Mouse (Mus musculus): ENCODE measurements around the gene Gm4763.
"Not testable (repeated sequence)": the region's sequence is repeated elsewhere in the genome, so short reads cannot be mapped to it uniquely, and the experiment has no call there.

Gene Gm4763

GRCm38 (mm10) chr7:24726808-24727207 is at the start of gene Gm4763:
TSS of gene Gm4763 (minus strand) at chr7:24726908.
- DNase-seq: not testable (repeated sequence)

DNA sequence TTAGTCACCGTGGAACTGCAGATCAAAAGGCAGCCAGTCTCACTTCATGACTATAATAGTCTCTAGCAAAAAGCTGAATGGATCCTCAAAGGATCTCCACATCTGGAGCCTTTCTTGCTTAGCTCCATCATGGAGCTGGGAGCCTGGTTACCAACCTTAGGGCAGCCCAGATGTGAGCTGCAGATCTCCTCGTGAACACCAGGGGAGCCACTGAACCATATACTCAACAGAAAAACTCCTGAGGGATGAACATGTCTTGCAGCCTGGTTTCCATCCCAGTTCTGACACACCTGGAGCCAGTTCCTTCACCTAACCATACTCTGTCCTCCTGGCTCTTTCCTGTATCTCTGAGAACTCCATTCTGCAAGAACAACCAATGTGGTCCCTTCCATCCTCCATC is 49.4 kb upstream of the Gm4763 start:
- no peak for DNase-seq

- DNase-seq: no peak
These were observed 47.3 kb upstream of the Gm4763 start for GRCm38 (mm10) chr7:24773942-24774535.

GRCm38 (mm10) chr7:24771361-24771760 is 44.7 kb upstream of the Gm4763 start:
- no peak for DNase-seq

- no peak for DNase-seq
These were observed 35.9 kb upstream of the Gm4763 start for GRCm38 (mm10) chr7:24762574-24762973.

- DNase-seq: no peak
These were observed 34.5 kb upstream of the Gm4763 start for GRCm38 (mm10) chr7:24761161-24761560.

DNA sequence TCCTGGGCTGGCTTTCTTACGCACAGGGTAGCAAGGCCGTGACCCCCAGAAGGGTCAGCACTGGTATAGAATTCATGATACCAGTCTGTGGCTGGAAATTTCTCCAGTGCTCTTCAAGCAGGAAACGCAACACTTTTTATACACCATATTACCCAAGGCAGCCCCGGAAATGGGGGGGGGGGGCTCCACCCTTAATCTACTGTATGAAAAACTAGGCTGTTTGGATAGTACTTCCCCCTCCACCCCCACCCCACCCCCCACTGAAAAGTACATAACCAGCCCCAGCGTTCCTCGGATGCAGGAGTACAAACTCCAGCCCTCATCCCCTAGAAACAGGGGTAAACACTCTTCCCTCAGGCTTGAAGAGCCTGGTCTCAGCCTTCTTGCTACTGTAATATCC is 33.5 kb upstream of the Gm4763 start, which contains the start of gene Cd177:
Gene Cd177, minus strand, starts transcription at position 101 of the 400 bp plus-strand sequence.
- no peak for DNase-seq

DNA sequence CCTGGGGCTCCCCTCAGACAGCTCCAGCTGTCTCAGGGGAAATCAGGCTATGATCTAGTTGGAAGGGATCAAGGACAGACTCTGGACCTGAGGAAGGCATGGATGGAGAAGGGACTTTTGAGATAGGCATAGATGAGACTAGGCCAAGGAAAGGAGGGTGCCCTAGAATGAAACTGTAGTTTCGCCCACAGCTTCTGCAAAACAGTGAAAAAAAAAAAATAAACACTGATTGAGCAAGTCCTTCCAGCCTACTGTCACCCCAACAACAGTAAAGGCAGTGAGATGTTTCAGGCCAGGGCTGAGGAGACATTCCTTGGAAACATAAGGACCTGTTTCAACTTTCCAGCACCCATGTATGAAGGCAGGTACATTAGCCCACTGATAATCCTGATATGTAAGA is 31.8 kb upstream of the Gm4763 start:
- DNase-seq: no peak

GRCm38 (mm10) chr7:24753476-24753875 is 26.8 kb upstream of the Gm4763 start:
- no peak for DNase-seq

DNA sequence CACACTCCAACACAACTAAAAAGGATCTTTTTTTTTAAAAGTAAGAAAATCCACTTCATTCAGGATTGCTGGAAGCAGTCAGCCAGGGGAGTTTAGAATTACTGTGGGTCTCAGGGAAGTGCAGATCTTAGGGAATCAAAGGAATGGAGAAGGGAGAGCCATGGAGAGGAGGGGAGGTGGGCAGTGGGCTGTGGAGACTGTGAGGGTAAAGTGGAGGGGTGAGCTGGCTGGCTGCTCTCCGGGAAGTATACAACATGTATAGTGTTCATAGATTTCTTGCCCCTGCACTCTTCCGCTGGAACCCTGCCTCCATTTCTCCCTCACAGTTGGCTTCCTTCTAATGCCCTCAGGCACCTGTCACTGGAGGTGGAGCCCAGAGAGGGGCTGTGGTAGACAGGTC is 24.9 kb upstream of the Gm4763 start:
- DNase-seq: no peak

DNA sequence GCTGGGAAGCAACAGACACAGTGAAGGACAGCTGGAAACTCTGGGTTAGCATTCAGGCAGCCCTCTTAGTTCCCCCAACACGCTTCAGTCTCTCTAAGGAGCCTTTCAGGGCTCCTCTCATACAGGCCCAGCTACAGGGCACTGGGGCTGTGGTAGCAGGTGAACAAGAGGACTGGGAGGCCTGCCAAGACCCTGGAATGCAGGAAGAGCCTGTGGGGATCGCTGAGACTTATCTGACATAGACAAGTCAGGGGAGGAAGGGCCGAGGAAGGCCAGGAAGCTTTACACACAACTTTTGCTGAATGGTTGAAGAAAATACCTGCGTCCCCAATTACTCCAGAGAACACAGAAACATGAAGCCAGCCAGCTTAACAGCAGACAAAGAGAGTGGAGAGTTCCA is 24.0 kb upstream of the Gm4763 start:
- no peak for DNase-seq

DNA sequence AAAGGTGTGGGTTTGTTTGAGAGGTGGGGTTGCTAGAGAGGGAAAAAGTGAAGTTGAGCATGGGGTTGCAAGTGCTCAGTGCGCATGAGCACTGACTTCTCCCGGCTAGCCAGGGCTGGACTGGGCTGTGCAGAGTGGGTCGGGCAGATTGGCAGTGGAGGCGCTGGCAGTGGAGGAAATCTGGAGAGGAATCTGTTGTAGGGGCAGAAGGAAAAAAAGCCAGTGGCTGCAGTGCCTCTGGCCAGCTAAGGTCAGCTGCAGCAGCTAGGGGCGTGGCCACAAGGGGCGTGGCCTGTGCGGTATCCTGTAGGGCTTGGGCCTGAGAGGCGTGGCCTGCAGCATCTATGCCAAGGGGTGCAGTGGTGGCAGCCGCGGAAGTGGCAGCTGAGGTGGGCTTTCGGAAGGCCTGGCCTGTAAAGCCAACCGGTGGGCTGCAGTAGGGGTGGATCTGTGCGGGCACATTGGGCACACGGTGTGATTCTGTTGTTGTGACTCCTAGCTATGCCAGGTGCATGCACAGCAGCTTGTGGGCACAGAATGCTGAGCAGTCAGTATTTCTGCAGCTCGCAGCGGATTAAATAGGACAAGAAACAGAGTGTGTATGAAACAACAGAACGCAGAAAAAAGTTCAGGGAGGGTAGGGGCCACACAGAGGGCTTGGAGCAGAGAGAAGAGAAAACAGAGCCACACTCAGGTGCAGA is 9.4 kb upstream of the Gm4763 start:
- DNase-seq: peak; percentile 29

DNA sequence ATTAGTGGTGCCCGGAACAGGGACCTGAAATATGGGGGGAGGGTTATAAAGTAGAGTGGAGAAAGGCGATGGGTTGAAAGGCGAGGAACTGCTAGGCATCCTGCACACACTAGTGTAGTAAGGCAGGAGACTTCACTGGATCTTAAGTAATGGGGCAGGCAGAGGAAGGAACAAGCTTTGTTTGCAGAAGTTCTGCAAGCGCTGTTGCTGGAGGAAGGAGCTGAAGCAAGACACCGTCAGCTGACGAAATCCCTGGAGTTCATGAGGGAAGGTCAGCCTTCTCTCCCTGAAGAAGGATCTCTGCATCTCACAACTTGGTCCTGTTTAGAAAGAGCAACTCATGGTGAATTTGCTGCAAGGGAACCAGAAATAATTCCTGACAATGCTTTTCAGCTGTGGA is 11.7 kb downstream of the Gm4763 start:
- no peak for DNase-seq

GRCm38 (mm10) chr7:24708832-24709292 is 17.8 kb downstream of the Gm4763 start, which contains the start of gene BC049730:
TSS of gene BC049730 (plus strand) at chr7:24709242.
- no peak for DNase-seq

DNA sequence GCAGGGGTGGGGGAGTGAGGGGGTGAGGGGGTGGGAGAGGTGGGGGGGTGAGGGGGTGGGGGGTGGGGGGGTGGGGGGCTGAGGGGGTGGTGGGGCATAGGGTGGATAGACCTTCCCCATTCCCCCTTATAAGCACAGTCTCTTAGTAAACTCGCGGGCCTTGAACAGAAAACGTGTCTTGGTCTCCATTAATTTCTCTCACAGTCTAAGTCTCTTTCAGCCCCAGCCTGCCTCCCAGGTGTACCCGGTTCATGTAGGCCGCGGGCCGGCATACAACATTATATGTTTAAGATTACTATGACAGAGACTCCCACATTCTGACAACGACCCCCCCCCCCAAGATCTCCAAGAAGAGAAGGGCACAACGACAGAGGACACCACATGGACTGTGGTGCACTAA is 23.9 kb downstream of the Gm4763 start:
- not testable (repeated sequence) for DNase-seq

GRCm38 (mm10) chr7:24697891-24698290 is 28.8 kb downstream of the Gm4763 start:
- DNase-seq: not testable (repeated sequence)

DNA sequence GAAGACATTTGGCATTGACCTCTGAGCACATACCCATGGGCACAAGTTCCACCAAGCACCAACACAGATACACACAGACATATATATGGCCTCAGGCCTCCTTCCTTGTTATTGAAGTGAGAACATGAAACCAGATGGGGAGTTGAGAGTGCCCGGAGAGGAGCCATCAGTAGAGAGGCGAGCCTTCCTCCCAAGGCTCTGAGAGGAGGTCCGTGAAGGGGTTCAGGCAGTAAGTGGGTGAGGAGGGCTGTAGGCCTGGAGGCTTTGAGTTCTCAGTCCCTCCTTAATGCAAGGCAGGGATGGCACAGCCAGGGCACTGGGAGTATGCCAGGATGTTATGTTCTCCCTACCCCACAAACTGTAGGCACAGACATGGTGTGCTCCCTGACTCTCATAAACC is 34.0 kb downstream of the Gm4763 start:
- DNase-seq: not testable (repeated sequence)

GRCm38 (mm10) chr7:24687519-24687918 is 39.2 kb downstream of the Gm4763 start:
- not testable (repeated sequence) for DNase-seq

DNA sequence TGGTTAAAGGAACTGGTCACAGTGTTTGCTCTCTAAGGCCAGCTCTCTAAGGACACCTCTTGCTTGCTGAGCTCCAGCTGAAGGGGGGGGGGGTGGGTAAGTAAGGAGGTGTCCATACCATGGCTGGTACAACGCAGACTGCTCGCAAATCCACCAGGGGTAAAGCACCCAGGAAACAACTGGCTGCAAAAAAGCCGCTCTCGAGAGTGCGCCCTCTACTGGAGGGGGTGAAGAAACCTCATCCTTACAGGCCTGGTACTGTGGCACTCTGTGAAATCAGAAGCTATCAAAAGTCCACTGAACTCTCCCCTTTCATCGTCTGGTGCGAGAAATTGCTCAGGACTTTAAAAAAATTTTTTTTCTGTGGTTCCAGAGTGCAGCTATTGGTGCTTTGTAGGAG is 42.6 kb downstream of the Gm4763 start:
- DNase-seq: not testable (repeated sequence)

DNA sequence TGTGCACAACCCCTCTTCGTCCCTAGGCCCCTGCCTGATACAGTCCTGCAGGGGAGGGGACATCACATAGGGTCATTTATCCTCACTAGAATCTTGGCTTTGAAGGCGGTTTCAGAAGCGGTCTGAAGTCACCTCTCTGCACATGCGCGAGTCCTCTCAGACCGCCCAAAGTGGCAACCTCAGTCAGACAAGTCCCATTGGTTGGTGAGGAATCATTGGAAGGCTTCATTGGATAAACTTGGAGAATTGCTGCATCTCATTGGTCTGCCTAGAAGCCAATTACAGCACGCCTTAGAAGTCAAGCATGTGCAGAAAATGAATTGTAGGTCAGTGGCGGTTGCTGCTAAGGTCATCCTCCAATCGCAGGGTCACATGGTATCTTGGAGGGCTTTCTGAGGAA is 50.1 kb downstream of the Gm4763 start, which contains the start of gene Tex101:
Gene Tex101, minus strand, starts transcription at position 101 of the 400 bp plus-strand sequence.
- DNase-seq: no peak

DNA sequence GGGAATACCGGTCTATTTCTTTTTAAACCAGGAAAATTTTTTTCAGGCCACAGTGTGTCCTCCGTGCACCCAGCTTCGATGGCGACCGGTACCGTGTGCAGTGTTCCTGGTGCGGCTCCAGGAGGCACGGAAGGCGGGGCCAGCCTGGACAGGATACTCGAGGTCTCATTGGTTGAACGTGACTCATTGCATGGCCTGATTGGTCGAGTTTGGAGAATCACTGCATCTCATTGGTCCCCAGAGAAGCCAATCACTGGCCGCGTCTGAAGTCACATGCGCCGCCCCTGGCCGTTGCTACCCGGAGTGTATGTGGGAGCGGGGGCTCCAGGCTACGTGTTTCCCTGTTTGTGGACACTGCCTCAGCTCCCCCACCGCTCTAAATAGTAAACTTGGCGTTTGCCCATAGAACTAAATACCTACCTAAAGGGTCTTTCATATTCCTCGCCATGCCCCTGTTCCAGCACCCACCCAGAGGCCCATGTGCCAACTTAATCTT is 54.7 kb downstream of the Gm4763 start:
- DNase-seq: no peak
